Mouse (Mus musculus) spleen, adult 2 months (tissue): ENCODE data around the gene Ostc. TPM values are rescaled to one million over a fixed set of nuclear protein-coding genes. Genes with fewer than 3 reads are reported as not detected.

Source experiments
- DNase-seq, 2 experiments: peaks; one replicate each; pipeline versions ENCODE4 v3.0.0 to v3.0.0-alpha.2; 2012 to 2021; ENCODE audit warnings: low spot score in 2 of 2, low read depth in 1 of 2
- H3K27ac ChIP-seq: fragments of 200-500 bp; 2 replicates; pipeline ENCODE4 v1.5.1; 2012; ENCODE audit warnings: low read length, inconsistent platforms; ENCODE audit not compliant: insufficient read depth
- H3K27me3 ChIP-seq: fragments of 200-500 bp; 2 replicates; pipeline ENCODE4 v1.6.1; 2012; ENCODE audit warnings: mild to moderate bottlenecking, moderate library complexity, low read length, inconsistent platforms; ENCODE audit not compliant: control insufficient read depth, insufficient read depth
- H3K36me3 ChIP-seq: fragments of 200-500 bp; 2 replicates; pipeline ENCODE4 v1.6.1; 2012; ENCODE audit warnings: mild to moderate bottlenecking, low read length, inconsistent platforms; ENCODE audit not compliant: control insufficient read depth, insufficient read depth
- H3K4me1 ChIP-seq: fragments of 200-500 bp; 2 replicates; pipeline ENCODE4 v1.6.1; 2011; ENCODE audit warnings: inconsistent platforms; ENCODE audit not compliant: control insufficient read depth, insufficient read depth, insufficient read length
- H3K4me3 ChIP-seq: fragments of 200-500 bp; 2 replicates; pipeline ENCODE4 v1.5.1; 2011; ENCODE audit warnings: mild to moderate bottlenecking, inconsistent platforms; ENCODE audit not compliant: insufficient read depth, insufficient read length; ENCODE audit errors: extremely low read depth
- CTCF ChIP-seq: fragments of 200-500 bp; IDR thresholded peaks from 2 replicates; pipeline ENCODE4 v1.5.1; 2011; ENCODE audit warnings: mild to moderate bottlenecking, inconsistent platforms; ENCODE audit not compliant: insufficient read depth, insufficient read length, insufficient replicate concordance; ENCODE audit errors: extremely low read depth
- POLR2A ChIP-seq: fragments of 200-500 bp; IDR thresholded peaks from 2 replicates; pipeline ENCODE4 v1.6.1; 2011; ENCODE audit warnings: low read depth, low read length, inconsistent platforms
- WGBS: fragments of 180-500 bp; shearing (Covaris S2); methylation state at CpG from one replicate; pipeline ENCODE4 v1.1.7; 2018; 5-methylcytosine and 5-hydroxymethylcytosine counted together
- polyA plus RNA-seq: library from polyadenylated mRNA; depleted of rRNA; stranded (reverse); fragments of >200 nt; gene quantifications from 2 replicates; pipeline ENCODE4 v1.2.3, GENCODE M21; 2012

The Ostc gene
- polyA plus RNA-seq, 1 experiment = 22.3 TPM

GRCm38 (mm10) chr3:130710103-130710502 lies 859 bp upstream of the Ostc start:
- Histone ChIP-seq H3K27me3 (no peaks in the 10 kb centered on the region), H3K27ac (no peak overlapping the region), H3K36me3 (no peaks in the 10 kb centered on the region), H3K4me3 (no peak overlapping the region), H3K4me1 (peaks cover 2% of the 10 kb centered on the region)
- no peak for DNase-seq
- TF ChIP-seq POLR2A (no peak), CTCF (no peak)
- WGBS = 55% methylated on average over 7 of the region's 7 CpGs

- TF ChIP-seq POLR2A (no peak), CTCF (no peak)
- 3% methylated on average over 5 of the region's 5 CpGs for WGBS
- Histone ChIP-seq H3K4me3 (peak overlapping the region; percentile 99), H3K36me3 (peaks cover under 1% of the 10 kb centered on the region; the same call in 1 of the 2 replicates), H3K27me3 (no peaks in the 10 kb centered on the region), H3K4me1 (no peaks in the 10 kb centered on the region; the same call in 1 of the 2 replicates), H3K27ac (no peak overlapping the region)
- no peak for DNase-seq
Measured at GRCm38 (mm10) chr3:130708529-130708928, 715 bp downstream of the Ostc start.

GRCm38 (mm10) chr3:130702289-130702688 lies 7.0 kb downstream of the Ostc start:
- Histone ChIP-seq H3K36me3 (peaks cover 27% of the 10 kb centered on the region), H3K4me3 (no peak overlapping the region)
- whole genome bisulfite sequencing = 92% methylated on average over 6 of the region's 6 CpGs

GRCm38 (mm10) chr3:130697622-130698021 lies 11.6 kb downstream of the Ostc start:
- Histone ChIP-seq H3K27me3 (no peaks in the 10 kb centered on the region), H3K36me3 (peaks cover 25% of the 10 kb centered on the region), H3K4me1 (no peaks in the 10 kb centered on the region), H3K27ac (no peak overlapping the region), H3K4me3 (no peak overlapping the region)
- TF ChIP-seq CTCF = no peak
- TF ChIP-seq POLR2A = no peak
- WGBS = 87% methylated on average over 4 of the region's 4 CpGs
- no peak for DNase-seq

More at GRCm38 (mm10) chr3:130702289-130702688, 7.0 kb downstream of the Ostc start:
- H3K27me3 ChIP-seq = no peaks in the 10 kb centered on the region
- no peaks in the 10 kb centered on the region; the same call in 1 of the 2 replicates for H3K4me1 ChIP-seq
- no peak for DNase-seq
- no peak for TF ChIP-seq CTCF
- TF ChIP-seq POLR2A = no peak
- H3K27ac ChIP-seq = no peak overlapping the region

- H3K4me1 ChIP-seq = 0 out of 2 replicates have a peak, but pooled peaks cover 3% of the 10 kb centered on the region
- no peak overlapping the region for H3K4me3 ChIP-seq
- no peak overlapping the region for H3K27ac ChIP-seq
- H3K27me3 ChIP-seq = no peaks in the 10 kb centered on the region
- no peak for DNase-seq
- no peak for TF ChIP-seq CTCF
- TF ChIP-seq POLR2A = no peak
- 93% methylated on average over 7 of the region's 7 CpGs for WGBS
- H3K36me3 ChIP-seq = peaks cover 9% of the 10 kb centered on the region
Measured at GRCm38 (mm10) chr3:130694705-130695104, 14.5 kb downstream of the Ostc start.

- DNase-seq = no peak
- H3K36me3 ChIP-seq = peaks cover 9% of the 10 kb centered on the region
Measured at GRCm38 (mm10) chr3:130694041-130694593, 15.1 kb downstream of the Ostc start.

GRCm38 (mm10) chr3:130691596-130692170 lies 17.6 kb downstream of the Ostc start:
- Histone ChIP-seq H3K4me1 (0 out of 2 replicates have a peak, but pooled peaks cover 3% of the 10 kb centered on the region), H3K27ac (peak overlapping the region; percentile 82), H3K36me3 (peaks cover 5% of the 10 kb centered on the region), H3K4me3 (peak overlapping the region; percentile 65), H3K27me3 (no peaks in the 10 kb centered on the region)
- 19% methylated on average over 12 of the region's 12 CpGs for WGBS
- DNase-seq = no peak
- TF ChIP-seq POLR2A = no peak
- TF ChIP-seq CTCF = no peak

More at GRCm38 (mm10) chr3:130694041-130694593, 15.1 kb downstream of the Ostc start:
- TF ChIP-seq CTCF = no peak
- TF ChIP-seq POLR2A = no peak
- Histone ChIP-seq H3K27ac (no peak overlapping the region), H3K4me3 (no peak overlapping the region), H3K4me1 (0 out of 2 replicates have a peak, but pooled peaks cover 3% of the 10 kb centered on the region), H3K27me3 (no peaks in the 10 kb centered on the region)
- WGBS = 71% methylated on average over 9 of the region's 9 CpGs
